Mouse (Mus musculus): ENCODE measurements around the gene Tnik. TPM values are rescaled to one million over a fixed set of nuclear protein-coding genes. Genes with fewer than 3 reads are reported as not detected.

Tnik gene
- polyA plus RNA-seq, 1 experiment from 2014 or later = 14.7 TPM

- WGBS = 60% methylated on average over 11 of the region's 11 CpGs
- ATAC-seq (ENCODE audit: insufficient read depth, low FRiP score, low read depth) = no peak
- Histone ChIP-seq H3K27me3 (replicated peaks) (no peaks in the 10 kb centered on the region), H3K4me3 (replicated peaks) (no peak overlapping the region), H3K9me3 (no peaks in the 10 kb centered on the region), H3K9ac (no peak overlapping the region), H3K36me3 (no peaks in the 10 kb centered on the region), H3K4me1 (0 out of 2 replicates have a peak, but pooled peaks cover 7% of the 10 kb centered on the region), H3K4me2 (no peak overlapping the region), H3K27ac (no peak overlapping the region)
These were observed 281.4 kb downstream of the Tnik start for GRCm38 (mm10) chr3:28544345-28544869.

DNA sequence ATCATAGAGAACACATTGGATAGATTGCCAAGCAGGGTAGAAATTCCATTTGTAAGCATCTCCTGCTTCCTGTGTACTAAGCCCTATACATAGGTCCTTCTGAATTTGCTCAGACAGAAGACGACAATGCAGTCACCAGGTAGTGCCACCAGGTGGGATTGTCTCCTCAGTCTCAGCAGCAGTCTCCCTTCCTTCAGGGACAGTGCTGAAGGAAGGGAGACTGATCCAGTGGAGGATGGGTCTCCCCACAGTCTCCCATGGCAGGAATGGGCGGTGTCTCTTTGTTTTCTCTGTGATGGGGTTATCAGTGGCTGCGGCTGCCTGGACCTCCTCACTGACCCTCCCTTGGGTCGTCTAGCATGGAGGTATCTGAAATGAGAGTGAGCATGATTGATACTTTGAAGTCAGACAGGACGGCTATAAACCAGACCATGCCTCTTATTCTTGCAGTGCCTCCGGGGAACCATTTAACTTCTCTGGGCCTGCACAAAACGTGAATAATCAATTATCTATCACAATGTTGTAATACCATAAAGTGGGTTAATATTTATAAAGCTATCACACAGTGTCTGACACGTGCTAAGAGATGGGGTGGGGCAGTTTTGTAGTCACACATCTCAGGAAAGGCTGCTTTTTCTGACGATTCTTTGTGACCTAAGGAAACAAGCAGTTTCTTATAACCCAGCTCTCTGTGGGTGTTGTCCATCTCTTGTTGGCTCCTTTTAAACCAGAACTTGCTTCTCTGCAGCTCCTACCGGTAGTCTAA, 285.1 kb downstream of the Tnik start:
- Histone ChIP-seq H3K4me2 (no peak overlapping the region), H3K27ac (no peak overlapping the region), H3K27me3 (replicated peaks) (no peaks in the 10 kb centered on the region), H3K9ac (no peak overlapping the region), H3K36me3 (no peaks in the 10 kb centered on the region), H3K4me1 (peaks cover 9% of the 10 kb centered on the region; the same call in 1 of the 2 replicates), H3K9me3 (no peaks in the 10 kb centered on the region), H3K4me3 (replicated peaks) (no peak overlapping the region)
- WGBS = 48% methylated on average over 10 of the region's 10 CpGs
- ATAC-seq (ENCODE audit: insufficient read depth, low FRiP score, low read depth) = no peak

GRCm38 (mm10) chr3:28549391-28549790, 286.4 kb downstream of the Tnik start:
- Histone ChIP-seq H3K36me3 (no peaks in the 10 kb centered on the region), H3K4me3 (replicated peaks) (no peak overlapping the region), H3K9ac (no peak overlapping the region), H3K4me2 (no peak overlapping the region), H3K27me3 (replicated peaks) (no peaks in the 10 kb centered on the region), H3K9me3 (no peaks in the 10 kb centered on the region), H3K27ac (peak overlapping the region; percentile 69), H3K4me1 (peaks cover 9% of the 10 kb centered on the region; the same call in 1 of the 2 replicates)
- WGBS = 32% methylated on average over 6 of the region's 6 CpGs
- ATAC-seq (ENCODE audit: insufficient read depth, low FRiP score, low read depth) = no peak

GRCm38 (mm10) chr3:28550497-28551093, 287.6 kb downstream of the Tnik start:
- no peak for ATAC-seq (ENCODE audit: insufficient read depth, low FRiP score, low read depth)
- H3K27me3 ChIP-seq (replicated peaks) = no peaks in the 10 kb centered on the region

GRCm38 (mm10) chr3:28551756-28552155, 288.7 kb downstream of the Tnik start:
- no peaks in the 10 kb centered on the region for H3K36me3 ChIP-seq
- H3K4me3 ChIP-seq (replicated peaks) = no peak overlapping the region
- H3K4me2 ChIP-seq = no peak overlapping the region
- ATAC-seq (ENCODE audit: insufficient read depth, low FRiP score, low read depth) = no peak
- WGBS = 75% methylated on average over 1 of the region's 1 CpGs
- no peak overlapping the region for H3K27ac ChIP-seq
- H3K9ac ChIP-seq = no peak overlapping the region
- H3K27me3 ChIP-seq (replicated peaks) = no peaks in the 10 kb centered on the region
- H3K9me3 ChIP-seq = no peaks in the 10 kb centered on the region
- peaks cover 9% of the 10 kb centered on the region; the same call in 1 of the 2 replicates for H3K4me1 ChIP-seq

More at GRCm38 (mm10) chr3:28550497-28551093, 287.6 kb downstream of the Tnik start:
- Histone ChIP-seq H3K4me2 (no peak overlapping the region), H3K4me1 (peaks cover 9% of the 10 kb centered on the region; the same call in 1 of the 2 replicates), H3K27ac (peak overlapping the region; percentile 51; the same call in 1 of the 2 replicates), H3K9me3 (no peaks in the 10 kb centered on the region), H3K36me3 (no peaks in the 10 kb centered on the region), H3K9ac (no peak overlapping the region), H3K4me3 (replicated peaks) (no peak overlapping the region)
- 42% methylated on average over 6 of the region's 6 CpGs for WGBS

DNA sequence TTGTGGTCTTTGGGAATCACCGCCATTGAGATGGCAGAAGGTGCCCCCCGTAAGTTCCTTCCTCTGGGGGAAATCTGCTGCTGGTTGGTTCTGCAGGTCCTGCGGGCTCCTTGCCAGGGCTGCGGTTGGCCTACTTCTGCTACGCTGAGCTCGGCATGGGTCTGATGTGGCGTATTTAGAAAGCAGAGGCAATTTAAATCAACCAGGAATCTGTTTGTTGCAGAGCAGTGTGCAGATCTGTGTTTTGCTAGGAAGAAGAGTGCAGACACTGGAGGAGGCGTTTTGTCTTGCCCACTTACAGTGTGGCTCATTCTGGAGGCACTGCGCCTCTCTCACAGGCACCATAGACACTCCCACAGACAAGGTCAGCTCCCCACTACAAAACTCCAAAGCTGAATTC, 291.9 kb downstream of the Tnik start:
- Histone ChIP-seq H3K36me3 (no peaks in the 10 kb centered on the region), H3K9me3 (no peaks in the 10 kb centered on the region), H3K4me2 (no peak overlapping the region), H3K9ac (no peak overlapping the region), H3K27me3 (replicated peaks) (no peaks in the 10 kb centered on the region), H3K4me1 (no peaks in the 10 kb centered on the region; the same call in 1 of the 2 replicates), H3K4me3 (replicated peaks) (no peak overlapping the region), H3K27ac (no peak overlapping the region)
- ATAC-seq (ENCODE audit: insufficient read depth, low FRiP score, low read depth) = no peak
- WGBS = 71% methylated on average over 9 of the region's 9 CpGs

DNA sequence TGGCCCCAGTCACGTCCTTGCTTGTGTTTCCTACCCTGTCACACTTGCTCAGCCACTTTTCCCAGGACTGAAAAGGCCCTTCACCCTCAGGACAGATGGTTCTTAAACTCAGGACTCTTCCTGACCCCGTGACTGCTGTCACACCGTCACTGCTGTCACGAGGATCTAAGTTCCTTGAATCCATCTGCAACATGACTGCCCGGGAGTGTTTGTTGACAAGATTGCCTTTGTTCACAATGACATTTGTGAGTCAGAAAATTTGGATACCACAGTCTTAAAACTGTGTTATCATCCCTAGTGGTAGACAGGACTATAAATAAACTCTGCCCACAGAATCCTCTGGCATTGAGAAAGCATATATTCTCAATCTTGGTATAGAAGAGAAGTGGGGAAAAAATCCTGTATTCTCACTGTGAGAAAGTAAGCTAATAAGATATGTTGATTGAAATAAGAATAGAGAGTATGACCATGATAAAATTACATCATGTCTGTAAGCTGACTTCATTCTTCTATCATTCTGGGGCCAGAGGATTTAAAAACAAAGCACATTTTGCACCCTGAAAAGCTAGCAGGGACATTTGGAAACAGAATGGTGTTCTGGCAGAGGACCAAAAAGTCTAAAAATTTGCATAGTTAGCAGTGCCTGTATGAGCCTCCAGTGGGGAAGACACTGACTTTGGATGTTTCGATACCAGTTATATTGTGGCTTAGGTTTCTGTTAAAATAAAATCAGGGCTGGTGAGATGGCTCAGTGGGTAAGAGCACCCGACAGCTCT, 293.0 kb downstream of the Tnik start:
- Histone ChIP-seq H3K27ac (no peak overlapping the region), H3K4me3 (replicated peaks) (no peak overlapping the region), H3K4me2 (no peak overlapping the region), H3K9ac (no peak overlapping the region), H3K27me3 (replicated peaks) (no peaks in the 10 kb centered on the region), H3K36me3 (no peaks in the 10 kb centered on the region), H3K9me3 (no peaks in the 10 kb centered on the region), H3K4me1 (no peaks in the 10 kb centered on the region)
- no peak for ATAC-seq (ENCODE audit: insufficient read depth, low FRiP score, low read depth)
- 45% methylated on average over 7 of the region's 7 CpGs for WGBS

DNA sequence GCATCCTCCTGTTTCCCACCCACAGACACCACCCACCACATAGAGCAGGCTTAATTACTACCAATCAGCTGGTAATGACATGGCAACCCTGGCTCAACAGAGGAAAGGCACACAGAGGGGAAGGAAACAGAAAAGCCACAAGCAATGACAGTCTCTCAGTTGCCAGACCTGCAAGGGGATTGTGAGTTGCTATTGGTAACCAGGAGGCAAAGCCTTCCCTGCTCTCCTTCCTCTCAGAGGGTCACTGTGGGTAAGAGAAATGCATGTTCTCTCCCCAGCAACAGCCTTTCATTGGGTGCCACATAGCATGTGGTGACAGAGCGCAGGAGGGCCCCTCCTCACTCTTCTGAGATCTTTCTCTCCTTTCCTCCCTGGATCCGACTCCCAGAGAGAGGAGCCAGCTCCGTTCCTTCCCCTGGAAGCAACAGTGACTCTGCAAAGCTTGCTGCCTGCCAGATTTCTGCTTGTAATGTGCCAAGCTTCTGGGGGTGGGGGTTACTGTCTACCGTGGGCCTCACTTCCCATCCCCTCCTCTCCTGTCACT, 295.4 kb downstream of the Tnik start:
- no peaks in the 10 kb centered on the region for H3K27me3 ChIP-seq (replicated peaks)
- no peak for ATAC-seq (ENCODE audit: insufficient read depth, low FRiP score, low read depth)
- no peaks in the 10 kb centered on the region for H3K36me3 ChIP-seq
- H3K9me3 ChIP-seq = no peaks in the 10 kb centered on the region
- H3K4me2 ChIP-seq = no peak overlapping the region
- H3K4me1 ChIP-seq = no peaks in the 10 kb centered on the region
- 46% methylated on average over 4 of the region's 4 CpGs for WGBS
- no peak overlapping the region for H3K4me3 ChIP-seq (replicated peaks)
- H3K9ac ChIP-seq = no peak overlapping the region
- H3K27ac ChIP-seq = no peak overlapping the region

- WGBS = 46% methylated on average over 4 of the region's 4 CpGs
- no peaks in the 10 kb centered on the region for H3K27me3 ChIP-seq (replicated peaks)
- no peaks in the 10 kb centered on the region for H3K9me3 ChIP-seq
- no peaks in the 10 kb centered on the region for H3K4me1 ChIP-seq
- no peak for ATAC-seq (ENCODE audit: insufficient read depth, low FRiP score, low read depth)
- H3K27ac ChIP-seq = no peak overlapping the region
- H3K9ac ChIP-seq = no peak overlapping the region
- no peaks in the 10 kb centered on the region for H3K36me3 ChIP-seq
- H3K4me2 ChIP-seq = no peak overlapping the region
- H3K4me3 ChIP-seq (replicated peaks) = no peak overlapping the region
These were observed 298.4 kb downstream of the Tnik start for GRCm38 (mm10) chr3:28561408-28561807.

GRCm38 (mm10) chr3:28562612-28563332, 299.8 kb downstream of the Tnik start:
- H3K27ac ChIP-seq = no peak overlapping the region

More at GRCm38 (mm10) chr3:28562612-28563332, 299.8 kb downstream of the Tnik start:
- H3K9me3 ChIP-seq = no peaks in the 10 kb centered on the region
- no peaks in the 10 kb centered on the region for H3K27me3 ChIP-seq (replicated peaks)
- H3K4me2 ChIP-seq = no peak overlapping the region
- no peak overlapping the region for H3K4me3 ChIP-seq (replicated peaks)
- 60% methylated on average over 10 of the region's 10 CpGs for WGBS
- no peaks in the 10 kb centered on the region for H3K36me3 ChIP-seq
- H3K9ac ChIP-seq = no peak overlapping the region
- peak; percentile 50; the same call in 1 of the 2 replicates for ATAC-seq (ENCODE audit: insufficient read depth, low FRiP score, low read depth)
- H3K4me1 ChIP-seq = no peaks in the 10 kb centered on the region
